Mouse (Mus musculus) thymus, adult 2 months (tissue): Measurements from ENCODE around the gene Gcgr. TPM values are rescaled to one million over a fixed set of nuclear protein-coding genes. Genes with fewer than 3 reads are reported as not detected.
"Not testable (repeated sequence)": the region's sequence is repeated elsewhere in the genome, so short reads cannot be mapped to it uniquely, and the experiment has no call there.

ENCODE experiments used
- DNase-seq: peaks from one replicate; pipeline ENCODE4 v3.0.0; 2021
- H3K27ac ChIP-seq: fragments of 200-500 bp; 2 replicates; pipeline ENCODE4 v1.5.1; 2012; ENCODE audit warnings: low read length, control low read depth; ENCODE audit not compliant: control insufficient read depth, insufficient read depth
- H3K27me3 ChIP-seq: fragments of 200-500 bp; 2 replicates; pipeline ENCODE4 v1.6.1; 2012; ENCODE audit warnings: mild to moderate bottlenecking, low read length, moderate library complexity, mixed read lengths; ENCODE audit not compliant: control insufficient read depth, insufficient read depth
- H3K36me3 ChIP-seq: fragments of 200-500 bp; 2 replicates; pipeline ENCODE4 v1.6.1; 2012; ENCODE audit warnings: mild to moderate bottlenecking, low read length, moderate library complexity; ENCODE audit not compliant: control insufficient read depth, insufficient read depth
- H3K4me1 ChIP-seq: fragments of 200-500 bp; replicated peaks from 2 replicates; pipeline ENCODE4 v1.6.1; 2012; ENCODE audit warnings: low read length; ENCODE audit not compliant: control insufficient read depth, insufficient read depth
- H3K4me3 ChIP-seq: fragments of 200-500 bp; 2 replicates; pipeline ENCODE4 v1.5.1; 2012; ENCODE audit warnings: mild to moderate bottlenecking, low read length, control low read depth, moderate library complexity; ENCODE audit not compliant: control insufficient read depth, insufficient read depth
- CTCF ChIP-seq: fragments of 200-500 bp; IDR thresholded peaks from 2 replicates; pipeline ENCODE4 v1.5.1; 2012; ENCODE audit warnings: mild to moderate bottlenecking, control low read depth, low read length, moderate library complexity, borderline replicate concordance; ENCODE audit not compliant: control insufficient read depth, poor library complexity, insufficient read depth; ENCODE audit errors: extremely low read depth
- POLR2A ChIP-seq: fragments of 200-500 bp; IDR thresholded peaks from 2 replicates; pipeline ENCODE4 v1.6.1; 2012; ENCODE audit warnings: mild to moderate bottlenecking, low read length, control low read depth, moderate library complexity; ENCODE audit not compliant: control insufficient read depth, poor library complexity, insufficient read depth; ENCODE audit errors: extremely low read depth
- WGBS: fragments of 180-500 bp; shearing (Covaris S2); methylation state at CpG from one replicate; pipeline ENCODE4 v1.1.7; 2018; 5-methylcytosine and 5-hydroxymethylcytosine counted together
- polyA plus RNA-seq: library from polyadenylated mRNA; depleted of rRNA; stranded (reverse); fragments of >200 nt; gene quantifications from 2 replicates; pipeline ENCODE4 v1.2.3, GENCODE M21; 2012

Gcgr gene
- polyA plus RNA-seq, 1 experiment = 1.0 TPM

GRCm38 (mm10) chr11:120549168-120549945 lies 18.9 kb downstream of the Gcgr start, which contains the start of gene Mcrip1:
Mcrip1 (minus strand) TSS chr11:120549727.
- no peaks in the 10 kb centered on the region for H3K27me3 ChIP-seq
- H3K36me3 ChIP-seq = peaks cover 3% of the 10 kb centered on the region
- no peak for TF ChIP-seq CTCF
- TF ChIP-seq POLR2A = peak; percentile 74
- peaks cover 24% of the 10 kb centered on the region for H3K4me1 ChIP-seq
- peak; percentile 96 for DNase-seq
- peak within 1 kb of the TSS; percentile 81 for H3K4me3 ChIP-seq
- WGBS = under 1% methylated on average over 78 of the region's 87 CpGs
- H3K27ac ChIP-seq = peak within 1 kb of the TSS; percentile 29; the same call in 1 of the 2 replicates

DNA sequence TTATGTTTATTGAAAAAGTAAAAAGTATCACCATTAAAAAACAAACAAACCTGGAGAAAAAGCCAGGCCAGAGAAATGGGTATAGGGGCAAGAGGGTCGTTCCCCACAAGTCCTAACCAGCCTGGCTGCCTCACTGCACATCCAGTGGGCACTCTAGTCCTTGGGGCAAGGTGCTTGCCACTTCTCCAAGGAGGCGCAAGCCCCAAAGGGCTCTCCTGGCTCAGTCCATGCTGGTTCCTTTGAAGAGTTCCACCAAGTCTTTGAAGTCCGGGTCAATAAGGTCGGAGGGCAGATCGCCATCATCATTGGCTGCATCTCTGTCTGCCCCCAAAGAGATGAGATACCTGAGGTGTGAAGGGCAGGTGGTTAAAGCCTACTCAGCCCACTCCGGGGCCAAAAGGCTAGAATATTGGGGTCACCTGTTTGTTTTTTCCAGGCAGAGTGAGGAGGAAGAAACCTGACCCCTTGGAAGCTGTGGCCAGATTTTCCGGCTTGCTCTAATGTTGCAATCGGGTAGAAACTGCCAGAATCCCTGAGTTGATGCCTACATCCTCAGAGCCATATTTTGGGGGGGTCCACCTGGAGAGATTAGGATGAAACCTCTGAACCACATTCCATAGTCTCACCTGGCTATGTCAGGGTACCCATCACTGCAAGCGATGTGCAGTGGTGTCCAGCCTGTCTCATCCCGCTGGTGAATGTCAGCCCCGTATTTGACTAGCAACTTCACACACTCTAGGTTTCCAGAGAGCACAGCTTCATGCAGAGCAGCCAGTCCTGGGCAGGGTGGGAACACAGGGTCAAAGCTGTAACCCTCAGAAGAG lies 19.7 kb downstream of the Gcgr start:
- Histone ChIP-seq H3K4me3 (peak overlapping the region; percentile 56), H3K27me3 (no peaks in the 10 kb centered on the region), H3K27ac (no peak overlapping the region), H3K4me1 (peaks cover 24% of the 10 kb centered on the region), H3K36me3 (no peaks in the 10 kb centered on the region)
- 69% methylated on average over 11 of the region's 11 CpGs for WGBS
- TF ChIP-seq CTCF (no peak), POLR2A (no peak)
- no peak for DNase-seq

GRCm38 (mm10) chr11:120550810-120551440 lies 20.4 kb downstream of the Gcgr start, which contains the start of gene Ppp1r27:
Ppp1r27 (minus strand) TSS chr11:120551132.
- Histone ChIP-seq H3K36me3 (no peaks in the 10 kb centered on the region), H3K4me1 (peaks cover 24% of the 10 kb centered on the region), H3K4me3 (peak within 1 kb of the TSS; percentile 56), H3K27ac (no peak within 1 kb of the TSS), H3K27me3 (no peaks in the 10 kb centered on the region)
- WGBS = 95% methylated on average over 28 of the region's 28 CpGs
- no peak for DNase-seq
- TF ChIP-seq POLR2A = no peak
- no peak for TF ChIP-seq CTCF

DNA sequence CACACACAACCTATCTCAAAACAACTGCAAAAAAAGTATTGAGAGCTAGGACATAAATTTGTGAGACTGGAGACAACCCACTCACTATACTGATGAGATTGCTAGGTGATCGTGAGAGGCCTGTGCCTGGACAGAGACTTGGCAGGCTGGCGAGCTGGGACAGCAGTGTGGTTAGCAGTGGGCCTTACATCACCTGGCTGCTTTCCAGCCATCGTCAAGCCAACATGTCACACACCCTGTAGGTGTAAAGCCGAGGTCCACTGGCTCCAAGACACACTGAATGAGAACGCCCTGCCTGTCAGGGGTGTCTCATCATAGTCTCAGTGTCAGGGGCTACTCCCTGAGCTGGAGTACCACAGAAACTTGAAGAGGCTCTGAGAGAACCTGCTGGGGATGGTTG lies 22.2 kb downstream of the Gcgr start:
- peaks cover 19% of the 10 kb centered on the region for H3K4me1 ChIP-seq
- DNase-seq = no peak
- H3K27ac ChIP-seq = no peak overlapping the region
- H3K36me3 ChIP-seq = no peaks in the 10 kb centered on the region
- TF ChIP-seq POLR2A (no peak), CTCF (no peak)
- WGBS = 84% methylated on average over 5 of the region's 5 CpGs
- H3K27me3 ChIP-seq = no peaks in the 10 kb centered on the region
- H3K4me3 ChIP-seq = no peak overlapping the region

DNA sequence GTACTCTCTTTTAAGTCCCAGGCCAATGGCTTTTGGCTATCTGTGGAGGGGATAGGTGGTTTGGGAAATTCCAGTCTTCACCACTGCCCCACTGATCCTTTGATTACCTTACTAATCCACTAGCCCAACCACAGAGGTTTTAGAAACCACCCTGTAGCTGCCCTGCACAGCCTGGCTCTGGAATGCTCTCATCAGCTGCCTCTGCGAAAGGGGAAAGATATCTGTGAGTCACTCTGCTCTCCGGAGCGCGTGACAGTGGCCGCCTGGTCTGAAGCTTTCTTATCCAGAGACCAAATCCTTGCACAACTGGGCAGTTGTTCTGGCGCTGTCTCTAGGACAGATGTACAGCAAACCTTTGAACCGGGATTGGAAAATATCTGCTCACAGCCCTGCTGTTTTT lies 24.3 kb downstream of the Gcgr start:
- Histone ChIP-seq H3K4me1 (peaks cover 8% of the 10 kb centered on the region), H3K4me3 (no peak overlapping the region), H3K27ac (no peak overlapping the region), H3K36me3 (no peaks in the 10 kb centered on the region), H3K27me3 (no peaks in the 10 kb centered on the region)
- no peak for TF ChIP-seq POLR2A
- no peak for TF ChIP-seq CTCF
- WGBS = 94% methylated on average over 7 of the region's 7 CpGs
- no peak for DNase-seq

- peaks cover 4% of the 10 kb centered on the region for H3K4me1 ChIP-seq
- no peaks in the 10 kb centered on the region for H3K27me3 ChIP-seq
- H3K27ac ChIP-seq = no peak overlapping the region
- WGBS = 73% methylated on average over 2 of the region's 2 CpGs
- DNase-seq = no peak
- no peak overlapping the region for H3K4me3 ChIP-seq
- no peak for TF ChIP-seq CTCF
- no peak for TF ChIP-seq POLR2A
- H3K36me3 ChIP-seq = peaks cover 3% of the 10 kb centered on the region; the same call in 1 of the 2 replicates
Measured at GRCm38 (mm10) chr11:120555260-120555659, 24.8 kb downstream of the Gcgr start.

DNA sequence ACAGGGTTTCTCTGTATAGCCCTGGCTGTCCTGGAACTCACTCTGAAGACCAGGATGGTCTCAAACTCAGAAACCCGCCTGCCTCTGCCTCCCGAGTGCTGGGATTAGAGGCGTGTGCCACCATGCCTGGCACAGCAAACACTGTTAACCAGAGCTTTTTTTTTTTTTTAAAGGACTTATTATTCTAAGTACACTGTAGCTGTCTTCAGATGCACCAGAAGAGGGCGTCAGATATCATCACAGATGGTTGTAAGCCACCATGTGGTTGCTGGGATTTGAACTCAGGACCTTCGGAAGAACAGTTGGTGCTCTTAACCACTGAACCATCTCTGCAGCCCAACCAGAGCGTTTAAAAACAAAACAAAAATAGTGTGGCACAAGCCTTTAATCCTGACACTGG lies 28.3 kb downstream of the Gcgr start:
- H3K27me3 ChIP-seq, H3K4me3 ChIP-seq, H3K27ac ChIP-seq, H3K4me1 ChIP-seq, DNase-seq: not testable (repeated sequence)
- peaks cover 38% of the 10 kb centered on the region for H3K36me3 ChIP-seq
- WGBS = 92% methylated on average over 6 of the region's 6 CpGs
